Mouse (Mus musculus) small intestine, adult 2 months (tissue): Measurements from ENCODE around the gene Ppp3r2. TPM values are rescaled to one million over a fixed set of nuclear protein-coding genes. Genes with fewer than 3 reads are reported as not detected.

Source experiments
- H3K27ac ChIP-seq: fragments of 200-500 bp; 2 replicates; pipeline ENCODE4 v1.5.1; 2012; ENCODE audit warnings: low read depth, low read length, control low read depth, inconsistent platforms; ENCODE audit not compliant: insufficient read depth
- H3K27me3 ChIP-seq: fragments of 200-500 bp; 2 replicates; pipeline ENCODE4 v1.6.1; 2012; ENCODE audit warnings: mild to moderate bottlenecking, moderate library complexity, low read length, inconsistent platforms; ENCODE audit not compliant: control insufficient read depth, insufficient read depth
- H3K36me3 ChIP-seq: fragments of 200-500 bp; 2 replicates; pipeline ENCODE4 v1.6.1; 2012; ENCODE audit warnings: mild to moderate bottlenecking, low read length, control low read depth, inconsistent platforms; ENCODE audit not compliant: control insufficient read depth, insufficient read depth
- H3K4me1 ChIP-seq: fragments of 200-500 bp; 2 replicates; pipeline ENCODE4 v1.6.1; 2012; ENCODE audit warnings: low read length, inconsistent platforms, mixed read lengths; ENCODE audit not compliant: control insufficient read depth, insufficient read depth, insufficient read length
- H3K4me3 ChIP-seq: fragments of 200-500 bp; 2 replicates; pipeline ENCODE4 v1.5.1; 2012; ENCODE audit warnings: low read depth, mild to moderate bottlenecking, control low read depth, inconsistent platforms, low read length, moderate library complexity
- CTCF ChIP-seq: fragments of 200-500 bp; IDR thresholded peaks from 2 replicates; pipeline ENCODE4 v1.5.1; 2012; ENCODE audit warnings: low read depth, mild to moderate bottlenecking, control low read depth, inconsistent platforms, low read length, moderate library complexity, mixed read lengths; ENCODE audit not compliant: insufficient replicate concordance, insufficient read length; ENCODE audit errors: extremely low read depth
- POLR2A ChIP-seq: fragments of 200-500 bp; IDR thresholded peaks from 2 replicates; pipeline ENCODE4 v1.6.1; 2012; ENCODE audit warnings: low read depth, mild to moderate bottlenecking, control low read depth, inconsistent platforms, low read length, moderate library complexity
- WGBS: fragments of 180-500 bp; shearing (Covaris S2); methylation state at CpG from one replicate; pipeline ENCODE4 v1.1.7; 2018; 5-methylcytosine and 5-hydroxymethylcytosine counted together
- polyA plus RNA-seq: library from polyadenylated mRNA; depleted of rRNA; stranded (reverse); fragments of >200 nt; gene quantifications from 2 replicates; pipeline ENCODE4 v1.2.3, GENCODE M21; 2012; rRNA removed

Ppp3r2 gene
- not detected in 2 replicates for polyA plus RNA-seq

DNA sequence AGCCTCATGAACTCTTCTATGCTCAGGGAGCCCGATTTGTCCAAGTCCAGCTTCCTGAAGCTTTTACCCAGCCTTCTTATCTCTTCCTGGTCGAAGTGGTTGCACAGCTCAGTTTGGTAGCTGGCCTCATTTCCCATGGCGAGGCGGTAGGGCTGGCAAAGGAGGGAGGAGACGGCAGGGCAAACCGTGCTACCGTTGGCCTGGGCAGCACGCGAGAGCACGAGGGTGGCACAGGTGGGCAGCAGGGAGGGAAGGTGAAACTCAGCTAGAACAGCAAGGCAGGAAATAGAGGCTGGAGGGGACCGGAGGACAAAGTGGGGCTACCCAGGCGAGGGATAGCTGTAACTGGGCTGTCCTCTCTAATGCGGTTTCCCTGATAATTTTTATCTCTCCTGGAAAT lies at the start of gene Ppp3r2:
Gene Ppp3r2 (minus strand): TSS at position 213 of the 400 bp plus-strand sequence.
- Histone ChIP-seq H3K4me3 (no peak within 1 kb of the TSS), H3K36me3 (no peaks in the 10 kb centered on the region), H3K4me1 (no peaks in the 10 kb centered on the region), H3K27me3 (no peaks in the 10 kb centered on the region), H3K27ac (no peak within 1 kb of the TSS)
- WGBS: 76% methylated on average over 13 of the region's 13 CpGs
- TF ChIP-seq CTCF: no peak
- no peak for TF ChIP-seq POLR2A

DNA sequence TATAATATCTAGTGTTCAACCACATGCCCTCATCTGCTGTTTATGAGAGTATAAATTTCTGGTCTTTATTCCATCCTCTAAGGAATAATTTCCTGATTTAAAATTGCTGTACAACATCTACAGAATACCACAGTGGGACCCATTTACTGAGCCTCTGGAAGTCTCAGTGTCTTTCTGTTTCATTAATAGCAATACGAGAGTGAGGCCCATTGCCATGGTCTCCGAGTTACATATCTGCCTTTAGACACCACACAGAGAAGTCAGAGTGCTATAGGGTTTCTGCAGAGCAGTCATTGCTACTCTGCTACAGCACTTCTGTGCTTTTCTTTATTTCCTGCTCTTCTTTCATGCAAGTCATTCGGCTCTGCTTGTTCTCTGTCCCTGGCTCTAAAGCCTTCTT lies 47.5 kb upstream of the Ppp3r2 start:
- Histone ChIP-seq H3K27ac (no peak overlapping the region), H3K4me1 (no peaks in the 10 kb centered on the region), H3K36me3 (no peaks in the 10 kb centered on the region), H3K27me3 (no peaks in the 10 kb centered on the region), H3K4me3 (no peak overlapping the region)
- no peak for TF ChIP-seq CTCF
- no peak for TF ChIP-seq POLR2A
- 71% methylated on average over 3 of the region's 3 CpGs for WGBS

DNA sequence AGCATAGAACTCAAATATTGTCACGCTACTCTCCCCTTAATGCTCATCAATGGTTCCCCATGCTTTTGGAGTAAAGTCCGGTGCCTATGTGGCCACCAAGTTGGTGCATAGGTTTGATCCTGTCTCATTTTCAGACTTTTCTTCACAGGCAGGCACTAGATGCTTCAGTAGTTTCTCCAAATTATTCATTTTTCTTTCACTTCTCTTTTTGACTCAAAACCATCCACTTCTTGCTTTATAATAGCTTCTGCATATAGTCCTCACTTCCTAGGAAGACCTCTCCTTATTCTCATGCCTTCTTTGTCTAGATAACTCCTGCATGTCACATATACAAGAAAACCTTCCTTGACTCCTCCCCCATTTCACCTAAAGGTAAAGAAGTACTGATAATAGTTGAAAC lies 42.1 kb upstream of the Ppp3r2 start:
- Histone ChIP-seq H3K27me3 (no peaks in the 10 kb centered on the region), H3K4me3 (no peak overlapping the region), H3K36me3 (no peaks in the 10 kb centered on the region), H3K4me1 (no peaks in the 10 kb centered on the region), H3K27ac (no peak overlapping the region)
- WGBS: 94% methylated on average over 2 of the region's 2 CpGs
- TF ChIP-seq POLR2A (no peak), CTCF (no peak)

DNA sequence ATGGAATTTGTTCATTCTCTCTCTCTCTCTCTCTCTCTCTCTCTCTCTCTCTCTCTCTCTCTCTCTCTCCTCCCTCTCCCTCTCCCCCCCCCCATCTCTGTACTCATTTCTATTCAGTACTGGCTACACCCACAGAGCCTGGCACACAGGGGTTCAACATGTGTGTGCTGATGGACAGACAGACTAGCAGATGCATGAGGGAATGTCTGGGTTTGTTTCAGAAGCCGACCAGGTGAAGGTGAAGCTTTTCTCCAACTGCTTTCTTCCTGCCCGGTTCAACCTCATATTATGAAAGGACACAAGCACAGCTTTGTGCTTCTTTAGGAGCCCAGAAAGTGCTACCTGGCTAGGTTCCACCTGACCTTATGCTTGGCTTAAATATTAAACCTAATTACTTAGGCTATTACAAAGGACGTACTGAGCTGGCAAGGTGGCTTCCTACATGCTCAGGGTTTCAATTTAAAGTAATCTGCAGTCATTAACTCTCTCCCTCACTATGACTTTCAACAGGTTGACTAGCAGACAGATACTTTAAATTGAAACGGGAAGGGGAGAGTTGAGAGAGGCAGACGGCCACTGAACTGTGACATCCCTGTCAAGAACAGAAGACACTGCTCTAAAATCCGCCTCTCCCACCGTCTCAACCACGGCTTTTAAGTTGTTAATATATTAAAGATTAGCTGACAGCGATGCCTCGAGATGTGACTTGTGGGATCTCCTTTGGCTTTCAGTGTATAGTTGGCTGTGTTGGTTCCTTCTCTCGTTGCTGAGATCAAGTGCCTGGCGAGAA lies 9.8 kb upstream of the Ppp3r2 start:
- Histone ChIP-seq H3K36me3 (no peaks in the 10 kb centered on the region), H3K4me3 (0 out of 2 replicates have a peak overlapping the region, but pooled peaks have one; percentile 8), H3K4me1 (no peaks in the 10 kb centered on the region), H3K27ac (no peak overlapping the region), H3K27me3 (no peaks in the 10 kb centered on the region)
- WGBS: 19% methylated on average over 12 of the region's 12 CpGs
- TF ChIP-seq CTCF (no peak), POLR2A (no peak)

DNA sequence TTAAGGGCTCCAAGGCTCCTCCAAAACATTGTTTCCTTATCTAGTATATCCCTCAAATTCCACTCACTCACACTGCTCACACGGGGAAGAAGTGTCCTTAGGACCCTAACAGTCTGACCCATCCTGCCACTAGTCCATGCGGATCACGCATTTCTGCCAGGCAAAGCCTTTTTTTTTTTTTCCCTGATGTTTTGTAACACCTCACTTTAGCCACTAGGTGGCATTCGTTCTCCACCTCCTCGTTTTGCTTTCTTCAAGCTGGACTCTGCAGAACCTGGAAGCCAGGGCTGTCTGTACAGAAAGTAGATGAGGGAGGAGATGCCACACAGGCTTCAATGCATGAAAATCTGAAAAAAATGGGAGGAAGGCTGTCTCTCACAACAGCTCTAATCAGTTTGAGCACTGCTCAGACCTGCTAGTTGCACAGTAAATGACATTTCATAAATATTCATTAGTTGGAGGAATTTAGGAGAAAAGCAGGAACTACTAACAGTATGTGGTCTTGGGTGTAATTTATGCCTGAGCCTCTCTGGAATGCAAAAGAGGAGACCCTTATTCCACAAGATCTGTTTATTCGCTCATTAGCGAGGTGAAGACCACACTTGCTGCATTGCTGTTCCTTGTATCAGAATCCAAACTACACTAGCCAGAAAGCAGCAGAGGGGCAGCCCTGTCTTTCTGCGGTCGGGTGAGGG lies 6.9 kb upstream of the Ppp3r2 start:
- no peak overlapping the region for H3K4me3 ChIP-seq
- no peaks in the 10 kb centered on the region for H3K4me1 ChIP-seq

DNA sequence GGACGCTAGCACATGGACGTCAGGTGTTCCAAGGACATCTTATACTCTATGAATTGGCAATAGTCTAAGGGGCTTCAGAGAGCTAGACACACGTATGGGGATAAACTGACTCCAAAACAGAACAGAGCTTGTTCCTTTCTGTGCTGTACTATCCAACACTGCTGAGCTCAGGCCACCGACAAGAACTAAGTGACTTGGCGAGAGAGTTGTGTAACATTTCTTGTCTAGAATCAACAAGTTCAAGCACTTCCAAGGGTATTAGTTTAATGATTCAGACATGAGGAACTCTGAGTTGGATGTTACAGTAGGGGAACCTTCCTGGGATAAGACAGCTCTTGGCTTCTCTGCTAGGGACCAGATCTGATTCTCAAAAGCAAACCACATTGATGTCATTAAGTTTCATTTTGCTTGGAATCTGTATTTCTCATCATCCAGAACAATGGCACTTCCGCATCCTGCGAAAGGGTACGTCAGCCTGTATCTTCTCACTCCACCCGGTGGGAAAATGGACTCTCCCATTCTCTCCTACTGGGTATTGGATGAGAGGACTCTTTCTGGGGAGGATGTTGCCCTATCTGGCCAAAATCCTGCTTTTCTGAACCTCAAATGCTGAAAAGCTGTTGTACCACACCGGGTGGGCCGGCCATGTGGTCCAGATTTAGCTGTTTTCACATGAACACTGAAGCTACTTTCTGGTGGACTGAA lies 1.5 kb downstream of the Ppp3r2 start:
- Histone ChIP-seq H3K27ac (no peak overlapping the region), H3K27me3 (no peaks in the 10 kb centered on the region), H3K36me3 (no peaks in the 10 kb centered on the region), H3K4me1 (no peaks in the 10 kb centered on the region), H3K4me3 (no peak overlapping the region)
- no peak for TF ChIP-seq POLR2A
- no peak for TF ChIP-seq CTCF
- WGBS: 82% methylated on average over 11 of the region's 11 CpGs

More for the DNA sequence above, 6.9 kb upstream of the Ppp3r2 start:
- Histone ChIP-seq H3K36me3 (no peaks in the 10 kb centered on the region), H3K27ac (no peak overlapping the region), H3K27me3 (no peaks in the 10 kb centered on the region)
- 36% methylated on average over 9 of the region's 9 CpGs for WGBS
- peak; percentile 68; the same call in 1 of the 2 replicates for TF ChIP-seq CTCF
- no peak for TF ChIP-seq POLR2A
